Mouse (Mus musculus) activated CD4-positive, CD25-positive, alpha-beta regulatory T cell, adult 9 weeks (primary cell): ENCODE measurements around the gene Zfp804a. TPM values are rescaled to one million over a fixed set of nuclear protein-coding genes. Genes with fewer than 3 reads are reported as not detected.

Source experiments
- polyA plus RNA-seq: library from polyadenylated mRNA; unstranded; fragments of 100-300 nt; shearing (Covaris generic); gene quantifications from one replicate; pipeline ENCODE4 v1.2.1, GENCODE M21; 2017

Gene Zfp804a
- polyA plus RNA-seq, result not detected

GRCm38 (mm10) chr2:82053185-82053891 lies at the start of gene Zfp804a:
Zfp804a (plus strand) TSS chr2:82053222.

